17 mouse cellular contexts compared by ENCODE assay signal in genomic region chr12:80251978-80252377, GRCm38 (mm10).
"Had no signal": no experiment of that assay in that cellular context is flagged by ENCODE, and none has a peak within 500 bp of the region (broad histone marks: within the 10 kb centered on the region; RNA-seq: fewer than 3 reads in every experiment).

No protein-coding gene starts in this region.

- DNase-seq: kidney, adult 11 months; kidney, adult 8-10 months; kidney, postnatal 14 days; layer of hippocampus, adult 9-11 months; liver, embryonic 13.5 days; retina, postnatal 1 day; right cerebral cortex, postnatal 25 days; spleen, adult 18-20 months; thymus, adult 2 months; thymus, postnatal 25 days had no signal

- H3K4me2 ChIP-seq: intestine, embryonic 15.5 days; liver, embryonic 13.5 days; midbrain, embryonic 12.5 days; neural tube, embryonic 13.5 days had no signal

- ATAC-seq: intestine, embryonic 15.5 days; midbrain, embryonic 16.5 days had no signal

- H3K27ac ChIP-seq: intestine, embryonic 15.5 days; layer of hippocampus, adult 2 months; liver, embryonic 13.5 days; macrophage; midbrain, embryonic 12.5 days; neural tube, embryonic 13.5 days had no signal

- H3K9me3 ChIP-seq: intestine, embryonic 15.5 days; liver, embryonic 13.5 days; midbrain, embryonic 12.5 days; neural tube, embryonic 13.5 days had no signal

- H3K4me3 ChIP-seq: intestine, embryonic 15.5 days; layer of hippocampus, adult 2 months; liver, embryonic 13.5 days; midbrain, embryonic 12.5 days; myocyte; neural tube, embryonic 13.5 days had no signal

- H3K27me3 ChIP-seq: intestine, embryonic 15.5 days; midbrain, embryonic 12.5 days; neural tube, embryonic 13.5 days had no signal

- H3K36me3 ChIP-seq: intestine, embryonic 15.5 days; liver, embryonic 13.5 days; midbrain, embryonic 12.5 days; neural tube, embryonic 13.5 days had no signal

- H3K9ac ChIP-seq: intestine, embryonic 15.5 days; liver, embryonic 13.5 days; midbrain, embryonic 12.5 days; neural tube, embryonic 13.5 days had no signal
